Mouse (Mus musculus): ENCODE data around the gene Fgfr2. TPM values are rescaled to one million over a fixed set of nuclear protein-coding genes. Genes with fewer than 3 reads are reported as not detected.

Gene Fgfr2
- total RNA-seq, 2 experiments from 2014 or later = 0.26 to 0.51 TPM

GRCm38 (mm10) chr7:130298926-130299594 is 2824.1 kb downstream of the Fgfr2 start:
- ATAC-seq (ENCODE audit: poor library complexity, severe bottlenecking) = no peak

- ATAC-seq (ENCODE audit: poor library complexity, severe bottlenecking) = no peak
These were observed 2832.0 kb downstream of the Fgfr2 start for GRCm38 (mm10) chr7:130291179-130291578.

GRCm38 (mm10) chr7:130289428-130289790 is 2833.7 kb downstream of the Fgfr2 start:
- ATAC-seq (ENCODE audit: poor library complexity, severe bottlenecking) = no peak

- ATAC-seq (ENCODE audit: poor library complexity, severe bottlenecking) = no peak
These were observed 2834.3 kb downstream of the Fgfr2 start for GRCm38 (mm10) chr7:130288719-130289427.

- ATAC-seq (ENCODE audit: poor library complexity, severe bottlenecking) = no peak
These were observed 2834.9 kb downstream of the Fgfr2 start for GRCm38 (mm10) chr7:130288248-130288647.

GRCm38 (mm10) chr7:130278738-130279705 is 2844.1 kb downstream of the Fgfr2 start:
- no peak for ATAC-seq (ENCODE audit: poor library complexity, severe bottlenecking)

- no peak for ATAC-seq (ENCODE audit: poor library complexity, severe bottlenecking)
These were observed 2845.0 kb downstream of the Fgfr2 start for GRCm38 (mm10) chr7:130278000-130278737.

- ATAC-seq (ENCODE audit: poor library complexity, severe bottlenecking) = peak; percentile 80
These were observed 2849.9 kb downstream of the Fgfr2 start for GRCm38 (mm10) chr7:130273265-130273664.

- ATAC-seq (ENCODE audit: poor library complexity, severe bottlenecking) = no peak
These were observed 2852.3 kb downstream of the Fgfr2 start for GRCm38 (mm10) chr7:130270807-130271206.

- ATAC-seq (ENCODE audit: poor library complexity, severe bottlenecking) = no peak
These were observed 2853.9 kb downstream of the Fgfr2 start for GRCm38 (mm10) chr7:130269124-130269867.

GRCm38 (mm10) chr7:130267099-130267498 is 2856.1 kb downstream of the Fgfr2 start:
- ATAC-seq (ENCODE audit: poor library complexity, severe bottlenecking) = no peak

GRCm38 (mm10) chr7:130266166-130266490 is 2857.0 kb downstream of the Fgfr2 start:
- no peak for ATAC-seq (ENCODE audit: poor library complexity, severe bottlenecking)

- ATAC-seq (ENCODE audit: poor library complexity, severe bottlenecking) = no peak
These were observed 2857.6 kb downstream of the Fgfr2 start for GRCm38 (mm10) chr7:130265319-130266165.

- ATAC-seq (ENCODE audit: poor library complexity, severe bottlenecking) = no peak
These were observed 2858.4 kb downstream of the Fgfr2 start for GRCm38 (mm10) chr7:130264616-130265318.

- no peak for ATAC-seq (ENCODE audit: poor library complexity, severe bottlenecking)
These were observed 2859.3 kb downstream of the Fgfr2 start for GRCm38 (mm10) chr7:130263799-130264351.

GRCm38 (mm10) chr7:130263233-130263594 is 2859.9 kb downstream of the Fgfr2 start:
- no peak for ATAC-seq (ENCODE audit: poor library complexity, severe bottlenecking)

GRCm38 (mm10) chr7:130262528-130263232 is 2860.5 kb downstream of the Fgfr2 start:
- no peak for ATAC-seq (ENCODE audit: poor library complexity, severe bottlenecking)
